Mouse (Mus musculus) A20 (cell line): ENCODE measurements around the gene Gm20458.

Experiments
- DNase-seq: peaks from one replicate; pipeline ENCODE4 v3.0.0-alpha.2; 2011; ENCODE audit warnings: low read depth, low spot score

The Gm20458 gene

DNA sequence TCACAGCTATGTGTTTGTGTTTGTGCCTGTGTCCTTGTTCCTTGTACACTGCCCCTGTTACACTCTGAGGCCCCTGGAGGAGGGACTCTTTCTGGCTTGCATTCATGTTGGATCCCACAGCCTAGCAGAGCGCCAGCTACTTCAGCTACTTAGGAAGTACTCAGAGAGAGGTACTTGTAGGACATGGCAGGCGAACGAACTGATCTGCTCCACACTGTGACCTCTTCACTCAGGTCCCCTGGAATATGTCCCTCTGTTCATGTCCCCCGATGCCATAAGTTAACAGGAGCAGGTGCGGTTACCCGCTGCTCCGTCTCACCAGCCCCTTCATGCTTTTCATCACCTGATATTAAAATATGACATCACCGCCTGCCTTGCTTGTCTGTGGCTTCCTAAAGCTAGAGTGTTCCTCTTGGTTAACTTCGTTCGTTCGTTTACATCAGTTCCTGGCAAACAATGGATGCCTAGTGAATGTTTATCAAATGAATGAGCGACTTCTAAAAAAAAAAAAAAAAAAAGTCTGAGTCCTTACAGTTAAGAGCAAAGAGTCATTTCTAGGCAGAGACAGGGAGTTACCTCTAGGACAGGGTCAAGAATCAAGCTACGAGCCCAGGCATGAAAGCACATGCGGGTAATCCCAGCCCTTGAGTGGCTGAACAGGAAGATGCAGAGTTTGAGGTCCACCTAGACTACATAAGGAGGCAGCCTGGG lies 7.6 kb upstream of the Gm20458 start:
- no peak for DNase-seq

DNA sequence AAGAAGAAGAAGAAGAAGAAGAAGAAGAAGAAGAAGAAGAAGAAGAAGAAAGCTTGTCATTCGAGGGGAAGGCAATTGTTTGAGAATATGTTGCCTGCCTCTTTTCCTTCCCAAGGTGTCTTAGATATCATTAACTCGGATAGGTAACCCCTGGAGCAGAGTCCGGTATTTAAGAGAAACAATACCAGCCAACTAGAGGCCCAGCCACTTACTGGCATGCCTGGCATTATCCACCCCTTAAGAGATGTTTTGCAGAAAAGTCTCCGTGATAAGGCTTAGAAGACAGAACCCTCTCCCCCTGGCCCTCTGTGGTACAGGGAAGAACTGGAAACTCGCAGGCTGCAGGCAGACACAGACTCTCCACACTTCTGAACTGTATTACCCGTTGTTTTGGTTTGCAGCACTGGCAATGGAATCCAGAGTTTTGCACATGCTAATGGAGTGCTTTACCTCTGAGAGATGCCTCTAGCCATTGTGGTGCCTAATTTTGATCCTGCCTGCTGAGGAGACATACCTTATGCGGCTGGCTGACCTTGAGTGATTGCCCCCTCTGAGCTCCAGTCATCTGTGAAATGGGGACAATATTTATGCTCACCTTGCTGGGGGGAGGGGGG lies 6.8 kb upstream of the Gm20458 start:
- no peak for DNase-seq

DNA sequence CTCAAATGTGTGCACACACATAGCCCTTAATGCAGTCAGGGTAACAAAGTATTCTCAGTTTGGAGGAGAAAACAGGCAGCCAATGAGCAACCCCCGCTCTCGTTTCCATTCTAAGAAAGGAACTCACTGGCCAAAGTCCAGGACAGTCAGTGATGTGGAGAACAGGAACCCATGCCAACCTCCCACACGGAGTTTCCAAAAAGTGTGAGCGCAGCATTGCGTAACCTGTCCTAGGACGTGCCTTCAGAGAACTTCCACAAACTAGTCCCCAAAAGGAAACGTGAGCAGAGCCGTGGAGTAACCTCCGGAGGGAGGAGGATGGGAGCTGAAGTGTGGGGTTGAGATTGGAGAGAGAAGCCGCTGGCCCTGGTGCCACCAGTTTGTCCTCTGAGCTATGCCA lies 5.9 kb upstream of the Gm20458 start:
- DNase-seq = no peak

DNA sequence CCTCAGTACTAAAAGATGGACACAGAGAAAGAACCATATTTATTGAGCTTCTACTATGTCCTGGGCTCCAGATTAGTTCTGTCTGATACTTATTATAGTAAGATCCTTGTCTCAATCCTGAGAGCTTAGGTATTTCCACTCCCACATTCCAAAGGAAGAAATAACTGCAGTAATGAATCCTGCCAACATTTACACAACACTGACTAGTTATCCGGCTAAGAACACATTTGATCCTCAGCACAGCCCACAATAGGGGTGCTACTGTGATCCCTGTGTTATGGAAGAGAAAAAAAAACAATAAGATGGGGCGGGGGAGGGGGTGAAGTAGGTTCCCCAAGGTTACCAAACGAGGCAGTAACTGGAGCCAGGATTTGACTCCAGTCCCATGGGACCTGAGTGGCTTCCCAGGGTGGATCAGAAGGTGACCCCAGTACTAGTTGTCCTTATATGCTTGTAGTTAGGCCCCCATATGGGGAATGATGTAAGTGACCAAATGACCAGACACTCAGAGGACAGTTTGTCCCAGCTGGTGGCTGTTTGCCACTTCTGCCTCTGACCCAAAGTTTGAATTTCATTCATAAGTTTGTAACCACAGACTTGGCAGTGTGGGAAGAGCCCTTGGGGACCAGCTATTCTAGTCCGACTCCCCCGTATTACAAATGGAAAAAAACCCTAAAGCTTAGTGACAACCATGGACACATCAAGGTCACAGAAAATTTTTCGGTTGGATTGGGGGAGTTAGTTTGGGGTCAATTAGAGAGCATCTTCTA lies 5.2 kb upstream of the Gm20458 start:
- no peak for DNase-seq

DNA sequence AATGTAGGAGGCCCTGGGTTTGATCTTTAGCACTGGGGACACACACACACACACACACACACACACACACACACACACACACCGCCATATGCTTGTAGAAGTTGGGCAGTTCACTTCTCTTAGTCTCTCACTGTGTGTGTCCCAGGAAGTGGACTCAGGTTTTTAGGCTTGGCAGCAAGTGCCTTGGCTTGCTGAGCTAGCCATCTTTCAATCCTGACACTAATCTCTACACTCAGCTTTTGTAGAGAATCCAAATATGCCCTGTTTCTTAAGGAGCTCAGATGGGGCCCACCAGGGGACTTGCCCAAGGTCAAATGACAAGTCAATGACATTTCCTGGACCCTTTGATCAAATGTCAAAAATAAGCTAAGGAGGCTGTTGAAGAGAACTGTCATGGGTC lies 4.4 kb upstream of the Gm20458 start:
- no peak for DNase-seq

DNA sequence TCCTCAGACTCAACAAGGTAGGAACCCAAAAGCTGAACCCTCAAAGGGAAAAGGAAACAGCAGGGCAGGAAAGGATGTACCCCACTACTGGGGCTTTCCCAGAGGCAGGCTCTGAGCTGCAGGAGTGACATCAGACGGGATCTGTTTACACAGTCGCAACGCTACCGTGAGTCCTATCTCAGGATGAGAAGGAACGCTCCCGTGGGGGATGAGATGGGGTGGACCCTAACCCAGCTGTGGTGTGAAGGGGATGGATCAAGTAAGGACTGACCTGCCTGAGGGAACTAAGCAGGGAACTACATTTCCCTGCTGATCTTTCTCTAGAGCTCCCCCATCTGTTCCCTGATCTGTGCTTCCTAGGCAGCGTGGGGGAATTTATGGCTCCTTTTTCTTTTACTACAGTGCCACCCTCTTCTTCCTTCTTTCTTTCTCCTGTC lies 3.9 kb upstream of the Gm20458 start, which contains the start of gene Sys1:
Sys1 (plus strand) TSS at position 101 of the 437 bp plus-strand sequence.
- peak; percentile 27 for DNase-seq

DNA sequence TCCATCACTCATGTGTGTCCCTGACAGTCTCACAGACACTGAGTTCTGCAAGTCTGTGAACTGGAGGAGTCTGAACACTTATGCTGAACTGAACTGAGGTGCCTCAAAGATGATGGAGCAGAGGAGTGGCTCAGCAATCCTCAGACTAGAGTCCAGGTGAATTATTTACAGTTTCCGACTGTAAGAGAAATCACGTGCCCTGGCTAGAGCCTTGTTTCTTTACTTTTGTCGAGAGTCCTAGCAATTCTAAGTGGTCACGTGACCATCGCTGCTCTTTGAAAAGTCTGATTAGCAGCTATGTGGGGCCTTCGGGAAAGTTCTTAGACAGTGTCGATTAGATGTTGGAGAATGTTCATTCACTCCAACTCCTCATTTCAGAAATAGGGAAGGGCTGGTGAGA lies 2.8 kb upstream of the Gm20458 start:
- DNase-seq = peak; percentile 70

DNA sequence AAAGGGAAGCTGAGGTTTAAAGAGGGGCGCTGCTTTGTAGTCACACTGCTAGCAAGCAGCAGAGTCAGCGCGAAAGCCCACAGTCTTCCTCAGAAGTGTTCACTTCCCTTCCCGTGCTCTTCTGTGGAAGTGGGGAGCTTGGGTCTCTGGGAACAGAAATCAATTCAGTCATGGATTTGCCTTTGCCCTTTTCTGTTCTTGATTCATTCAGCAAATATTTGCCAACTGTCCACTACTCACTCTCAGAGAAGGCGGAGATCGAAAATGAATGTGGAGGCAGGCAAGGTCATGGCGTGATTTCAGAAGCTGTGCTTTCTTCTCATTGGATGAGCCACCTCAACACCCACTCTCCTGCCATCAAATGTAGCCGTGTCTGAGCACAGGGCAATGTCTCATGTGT lies 2.2 kb upstream of the Gm20458 start:
- peak; percentile 83 for DNase-seq

DNA sequence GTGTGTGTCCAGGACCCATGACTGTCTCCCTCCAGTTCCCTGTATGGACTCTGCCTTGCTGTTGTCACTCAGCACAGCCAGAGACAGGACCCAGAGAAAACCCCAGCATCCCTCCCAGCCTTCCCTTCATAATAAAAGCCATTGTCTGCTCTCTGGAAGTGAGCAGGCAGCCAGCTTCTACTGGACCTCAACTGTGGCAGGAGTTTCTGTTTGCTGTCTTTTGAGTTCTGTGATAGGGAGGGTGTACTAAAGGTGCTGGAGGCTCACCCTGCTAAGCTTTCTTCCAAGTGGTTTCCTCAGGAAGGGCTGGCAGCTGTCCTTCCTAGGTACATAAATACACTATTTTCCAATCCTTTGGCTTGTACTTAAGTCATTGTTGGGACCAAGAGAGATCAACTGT lies 4.4 kb downstream of the Gm20458 start:
- DNase-seq = no peak

DNA sequence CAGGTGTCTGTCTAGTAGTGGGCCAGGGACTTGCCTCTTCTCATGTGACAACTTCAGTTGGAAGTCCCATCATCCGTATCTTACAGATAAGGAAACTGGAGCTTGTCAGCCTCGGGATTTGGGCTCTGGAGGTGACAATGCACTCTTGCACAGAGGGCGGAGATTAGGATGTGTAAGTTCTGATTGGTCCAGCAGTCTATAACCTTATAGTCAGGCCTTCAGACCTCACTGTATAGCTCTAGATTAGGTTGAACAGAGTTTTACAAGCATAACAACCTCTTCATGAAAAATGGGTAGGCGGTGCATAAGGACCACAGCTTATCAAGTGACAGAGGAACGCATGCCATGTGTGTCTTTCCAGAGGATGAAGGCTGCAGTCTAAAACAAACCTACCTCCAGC lies 6.0 kb downstream of the Gm20458 start:
- no peak for DNase-seq

DNA sequence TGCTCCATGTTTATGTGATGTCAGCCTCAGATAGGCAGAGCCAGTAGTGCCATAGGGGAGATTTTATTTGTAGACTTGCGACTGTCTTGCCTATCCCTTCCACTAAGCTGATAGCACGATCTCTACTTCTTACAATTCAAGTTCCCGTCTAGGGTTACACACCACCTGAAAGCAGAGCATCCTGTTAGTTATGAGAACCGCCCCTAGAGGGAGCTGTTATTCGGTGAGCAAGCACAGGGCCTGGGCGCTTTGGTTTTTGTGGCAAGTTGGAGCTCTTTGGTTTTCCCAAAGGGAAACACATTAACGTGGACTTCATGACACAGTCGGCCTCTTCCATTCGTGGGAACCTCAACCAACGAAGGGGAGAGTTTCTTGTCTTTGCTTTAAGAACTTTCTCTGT lies 9.5 kb downstream of the Gm20458 start:
- peak; percentile 80 for DNase-seq

DNA sequence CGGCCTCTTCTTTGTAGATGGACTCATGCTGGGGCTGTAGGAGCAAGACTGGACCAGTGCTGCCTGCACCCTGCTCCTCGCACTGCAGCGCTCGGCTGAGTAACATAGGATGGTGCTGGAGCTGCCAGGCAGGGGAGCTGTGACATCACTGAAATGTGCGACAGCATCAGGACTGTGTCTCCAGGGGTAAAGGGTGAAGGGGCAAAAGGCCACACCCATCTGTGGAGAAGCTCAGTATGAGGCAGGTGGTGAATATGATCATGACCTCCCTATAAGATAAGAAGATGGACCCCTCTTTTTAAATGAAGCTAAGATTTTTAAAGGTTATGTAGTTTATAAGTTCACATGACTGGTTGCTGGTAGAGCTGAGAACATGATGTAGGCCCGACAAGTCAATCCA lies 12.9 kb downstream of the Gm20458 start, which contains the start of gene Trp53tg5:
Trp53tg5 (minus strand) TSS at position 101 of the 400 bp plus-strand sequence.
- no peak for DNase-seq

DNA sequence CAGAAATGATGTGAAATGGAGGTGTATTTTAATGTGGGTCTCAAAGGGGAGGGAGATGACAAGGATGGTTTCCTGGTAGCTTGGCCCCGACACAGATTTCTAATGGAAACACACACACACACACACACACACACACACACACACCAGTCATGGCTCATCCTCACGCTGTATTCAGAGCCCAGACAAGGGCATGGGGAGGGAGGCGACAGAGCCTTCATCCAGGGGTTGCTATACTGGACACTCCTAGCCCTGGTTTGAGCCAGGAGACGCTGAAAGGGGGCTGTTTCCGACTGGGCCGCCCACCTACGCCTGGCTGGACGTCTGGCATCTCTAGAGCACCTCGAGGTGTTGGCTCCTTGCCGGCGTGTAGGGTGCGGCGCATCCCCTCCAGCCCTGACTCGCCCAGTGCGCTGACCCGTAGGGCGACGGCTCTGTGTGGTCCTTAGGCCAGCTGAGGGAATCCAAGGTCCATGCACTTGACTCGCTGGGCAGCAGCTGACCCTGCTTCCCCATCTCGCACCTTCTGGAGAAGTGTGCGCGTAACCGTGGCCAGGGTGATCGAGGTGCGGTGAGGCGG lies 25.0 kb downstream of the Gm20458 start, which contains the start of gene Dbndd2:
Dbndd2 (plus strand) TSS at position 426 of the 577 bp plus-strand sequence.
- DNase-seq = no peak

DNA sequence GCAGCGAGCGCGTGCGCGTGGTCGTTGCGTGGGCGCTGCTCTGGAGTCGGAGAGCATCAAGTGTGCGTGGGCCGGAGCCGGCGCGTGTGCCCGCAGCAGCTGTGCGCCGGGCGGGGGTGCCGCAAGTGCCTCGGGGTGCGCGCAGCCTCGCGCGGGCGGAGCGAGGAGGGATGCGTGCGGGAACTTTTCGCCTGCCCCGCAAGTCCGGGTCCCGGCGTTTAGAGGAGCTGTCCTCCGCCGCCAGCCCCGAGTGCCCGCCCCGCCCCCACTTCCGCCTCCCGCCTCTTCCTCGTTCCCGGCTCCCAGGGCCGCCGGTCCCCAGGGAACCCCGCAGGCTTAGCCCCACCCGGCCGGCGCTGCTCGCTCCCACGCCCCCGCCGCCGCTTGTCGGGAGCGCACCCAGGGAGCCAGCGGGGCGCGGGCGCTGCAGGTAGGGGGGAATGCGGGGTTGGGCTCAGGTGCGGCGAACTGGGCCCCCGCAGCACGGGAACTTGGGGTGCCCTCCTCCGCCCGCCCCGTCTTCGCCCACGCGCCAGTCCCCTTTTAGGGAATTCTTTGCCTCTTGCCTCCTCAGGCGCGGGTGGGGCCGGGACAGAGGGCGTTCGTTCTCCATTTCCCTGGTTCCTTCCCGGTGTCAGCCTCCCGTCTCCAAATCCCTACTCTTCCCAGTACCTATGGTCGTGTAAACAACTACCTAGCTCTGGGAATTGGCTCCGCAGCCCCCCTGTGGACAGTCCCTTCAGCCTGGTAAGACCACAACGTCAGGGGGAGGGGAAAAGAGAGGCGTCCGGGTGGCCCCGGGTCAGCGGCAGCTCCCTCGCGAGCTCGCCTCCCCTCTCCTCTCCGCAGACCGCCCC lies 25.7 kb downstream of the Gm20458 start:
- DNase-seq = peak; percentile 25

DNA sequence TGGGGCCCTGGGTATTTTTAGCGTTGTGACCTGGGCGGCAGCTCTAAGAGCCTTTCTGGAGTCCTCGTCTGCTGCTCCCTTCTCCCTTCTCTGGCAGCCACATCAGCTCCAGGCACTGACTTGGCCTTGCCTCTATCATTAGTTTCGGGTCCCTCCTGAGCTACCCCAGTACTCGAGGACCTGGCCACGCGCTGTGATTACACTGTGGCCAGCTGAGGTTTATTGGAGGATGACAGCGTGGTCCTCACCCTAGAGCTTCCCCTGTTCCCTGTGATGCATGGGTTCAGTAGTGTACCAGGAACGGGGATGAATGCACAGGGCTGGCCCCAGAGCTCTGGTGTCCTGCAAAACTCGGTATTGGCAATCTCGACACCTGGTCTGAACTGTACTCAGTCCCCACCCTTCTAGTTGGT lies 26.4 kb downstream of the Gm20458 start:
- DNase-seq = peak; percentile 22

DNA sequence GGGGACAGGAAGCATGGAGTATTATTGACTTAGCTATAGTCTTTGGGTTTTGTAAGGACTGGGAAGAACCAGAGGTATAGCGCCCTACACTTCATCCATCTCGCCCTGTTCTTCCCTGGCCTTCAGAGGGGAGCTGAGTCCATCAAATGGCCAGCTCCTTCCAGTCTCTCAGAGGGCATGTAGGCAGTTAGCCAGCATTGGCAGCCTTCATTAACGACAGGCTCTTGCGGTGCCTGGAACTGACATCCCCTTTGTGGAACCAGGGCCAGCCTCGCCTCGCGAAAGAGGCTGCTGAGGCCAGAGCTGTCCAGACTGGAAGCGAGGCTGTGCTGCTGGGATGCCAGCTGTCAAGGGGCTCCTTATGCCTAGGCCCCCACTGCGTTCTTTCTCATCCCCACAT lies 27.0 kb downstream of the Gm20458 start:
- DNase-seq = no peak

DNA sequence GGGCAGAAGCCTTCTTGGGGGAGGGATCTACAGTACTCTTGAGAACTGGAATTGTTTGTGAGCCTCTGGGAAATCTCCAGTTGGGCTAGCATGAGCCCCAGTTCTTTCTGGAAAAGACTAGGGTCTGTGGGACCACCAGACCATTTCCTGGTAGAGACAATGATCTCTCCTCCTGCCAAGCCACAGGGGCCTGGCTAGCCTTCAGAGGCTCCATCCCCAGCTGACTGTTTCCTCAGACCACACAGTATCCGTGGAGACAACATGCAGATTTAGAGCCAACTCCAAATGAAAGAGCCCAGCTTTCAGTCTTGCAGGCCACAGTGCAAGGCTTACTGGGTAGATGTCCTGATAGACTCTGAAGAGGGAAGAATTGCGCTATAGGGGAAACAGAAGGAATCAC lies 33.4 kb downstream of the Gm20458 start:
- no peak for DNase-seq

DNA sequence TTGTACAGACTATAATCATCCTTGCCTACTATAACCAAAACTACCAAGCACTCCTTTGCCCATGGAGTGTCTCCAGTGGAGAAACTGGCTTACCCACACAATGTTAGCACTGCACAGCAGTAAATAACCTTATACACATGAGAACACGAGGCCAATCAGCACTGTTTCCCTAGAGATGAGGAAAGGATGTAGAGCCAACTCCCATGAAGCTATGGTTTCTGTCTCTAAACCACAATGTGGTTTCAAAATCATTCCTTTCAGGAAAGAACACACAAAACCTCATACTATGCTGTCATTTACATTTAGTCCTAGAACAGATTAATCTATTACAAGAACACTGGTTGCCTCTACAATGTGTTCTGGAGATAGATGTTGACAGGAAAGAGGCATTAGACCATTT lies 35.6 kb downstream of the Gm20458 start:
- peak; percentile 30 for DNase-seq

DNA sequence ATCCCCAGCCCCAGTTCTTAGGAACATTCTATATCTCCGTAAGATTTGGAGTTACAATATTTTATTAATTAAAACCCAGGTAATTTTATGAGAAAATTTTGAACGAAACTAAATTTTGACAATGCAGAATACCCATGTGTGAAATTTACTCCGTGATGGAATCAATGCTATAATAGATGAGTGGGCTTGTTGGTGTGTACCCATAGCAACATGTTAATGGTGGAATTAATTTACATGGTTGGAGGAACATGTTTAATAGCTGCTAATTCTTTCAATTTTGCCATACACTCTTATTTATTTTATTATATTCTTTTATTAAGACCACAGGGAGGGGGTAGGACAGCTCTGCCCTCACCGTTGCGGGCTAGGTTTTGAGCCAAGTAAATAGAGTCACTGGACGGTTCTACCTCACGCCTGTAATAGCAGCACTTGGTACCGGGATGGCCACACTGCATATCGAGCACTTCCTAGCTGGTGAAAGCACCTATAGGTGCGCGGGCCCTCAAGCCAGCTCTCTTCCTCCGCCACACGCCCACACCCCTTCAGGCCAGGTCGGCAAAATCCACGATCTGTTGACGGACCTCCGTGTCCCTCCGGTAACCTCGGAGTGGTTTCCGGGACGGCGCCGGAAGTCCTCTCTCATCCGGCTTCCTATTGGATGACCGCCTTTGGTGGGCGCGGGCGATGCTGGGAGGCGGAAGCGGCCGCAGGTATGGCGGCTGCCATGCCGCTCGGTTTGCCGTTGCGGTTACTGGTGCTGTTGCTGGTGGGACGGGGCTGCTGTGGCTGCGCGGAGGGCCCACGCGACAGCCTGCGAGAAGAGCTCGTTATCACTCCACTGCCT lies 36.3 kb downstream of the Gm20458 start, which contains the start of gene Pigt:
Pigt (plus strand) TSS at position 674 of the 844 bp plus-strand sequence.
- DNase-seq = peak; percentile 89

DNA sequence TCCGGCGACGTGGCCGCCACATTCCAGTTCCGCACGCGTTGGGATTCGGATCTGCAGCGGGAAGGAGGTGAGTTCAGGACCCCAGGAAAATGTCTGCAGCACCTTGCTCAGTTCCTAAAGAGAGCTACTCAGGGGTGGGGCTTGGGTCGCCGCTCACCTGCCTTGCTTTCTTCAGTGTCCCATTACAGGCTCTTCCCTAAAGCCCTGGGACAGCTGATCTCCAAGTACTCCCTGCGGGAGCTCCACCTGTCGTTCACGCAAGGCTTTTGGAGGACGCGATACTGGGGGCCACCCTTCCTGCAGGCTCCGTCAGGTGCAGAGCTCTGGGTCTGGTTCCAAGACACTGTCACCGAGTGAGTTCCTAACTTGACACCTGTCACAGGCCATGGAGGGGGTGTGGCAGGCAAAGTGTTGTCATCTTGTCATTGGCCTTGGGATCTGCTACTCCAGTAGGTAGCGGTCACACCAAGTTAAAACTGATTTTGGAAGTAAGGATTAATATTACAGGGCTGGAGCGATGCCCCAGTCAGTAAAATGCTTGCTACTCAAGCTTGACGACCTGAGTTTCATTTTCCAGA lies 37.0 kb downstream of the Gm20458 start:
- no peak for DNase-seq
